Mouse (Mus musculus) ovary, adult 18-20 months (tissue): ENCODE measurements around the gene Poc1a.
A peak's percentile ranks its signal among the peaks of the same experiment; 100 is the strongest.

Source experiments
- DNase-seq: peaks from one replicate; pipeline ENCODE4 v3.0.0; 2022; ENCODE audit warnings: low spot score, mixed read lengths

Poc1a gene

DNA sequence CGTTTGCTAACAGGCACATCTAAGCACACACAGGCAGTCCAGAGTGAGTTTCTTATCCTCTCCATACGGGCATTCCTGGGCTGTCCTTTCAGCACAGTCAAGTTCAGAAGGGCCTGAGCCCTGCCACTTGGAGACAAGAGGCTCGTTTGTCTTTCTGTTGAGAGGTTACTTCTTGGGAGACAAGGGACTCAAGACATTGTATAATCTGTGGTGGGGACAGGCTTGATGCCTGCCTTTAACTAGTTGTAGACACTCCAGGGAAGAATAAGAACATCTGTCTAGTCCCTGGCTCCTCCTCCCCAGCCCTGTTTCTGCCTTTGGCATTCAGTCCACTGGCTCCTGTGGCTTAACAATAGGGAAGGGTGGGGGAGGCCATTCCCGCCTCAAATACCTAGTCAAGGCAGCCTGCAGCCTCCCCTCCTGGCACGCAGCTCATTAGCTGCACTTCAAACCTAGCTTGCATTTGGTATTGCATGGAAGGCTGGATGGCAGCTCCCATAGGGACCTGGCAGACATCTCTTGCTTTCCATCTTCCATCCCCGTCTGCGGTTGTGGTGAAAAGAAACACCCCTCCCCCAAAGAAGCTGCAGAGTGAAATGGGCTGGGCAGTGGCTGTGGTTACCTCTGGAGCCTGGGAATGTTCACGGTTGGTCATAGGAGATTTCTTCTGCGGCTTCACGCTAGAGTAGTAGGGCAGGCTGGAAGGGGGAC is 57.8 kb downstream of the Poc1a start:
- no peak for DNase-seq

- DNase-seq: no peak
Measured at GRCm38 (mm10) chr9:106339173-106339558, 58.3 kb downstream of the Poc1a start.

DNA sequence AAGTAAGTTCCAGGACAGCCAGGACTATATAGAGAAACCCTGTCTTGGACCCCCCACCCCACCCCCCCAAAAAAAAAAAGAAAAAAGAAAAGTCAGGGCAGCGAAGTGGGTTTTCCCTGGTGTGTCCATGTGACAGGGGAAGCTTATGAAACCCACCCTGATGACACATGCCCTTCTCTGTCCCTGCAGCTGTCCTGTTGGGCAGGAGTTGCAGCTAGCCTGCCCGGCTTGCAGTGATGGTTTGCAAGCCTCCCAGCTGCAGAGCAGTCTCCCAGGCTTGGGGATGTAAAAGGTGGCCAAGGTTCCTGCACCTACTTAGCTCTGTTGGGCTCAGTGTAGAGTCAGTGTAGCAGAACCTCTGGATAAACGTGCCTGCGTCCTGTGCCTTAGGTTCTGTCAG is 58.9 kb downstream of the Poc1a start:
- DNase-seq: no peak

DNA sequence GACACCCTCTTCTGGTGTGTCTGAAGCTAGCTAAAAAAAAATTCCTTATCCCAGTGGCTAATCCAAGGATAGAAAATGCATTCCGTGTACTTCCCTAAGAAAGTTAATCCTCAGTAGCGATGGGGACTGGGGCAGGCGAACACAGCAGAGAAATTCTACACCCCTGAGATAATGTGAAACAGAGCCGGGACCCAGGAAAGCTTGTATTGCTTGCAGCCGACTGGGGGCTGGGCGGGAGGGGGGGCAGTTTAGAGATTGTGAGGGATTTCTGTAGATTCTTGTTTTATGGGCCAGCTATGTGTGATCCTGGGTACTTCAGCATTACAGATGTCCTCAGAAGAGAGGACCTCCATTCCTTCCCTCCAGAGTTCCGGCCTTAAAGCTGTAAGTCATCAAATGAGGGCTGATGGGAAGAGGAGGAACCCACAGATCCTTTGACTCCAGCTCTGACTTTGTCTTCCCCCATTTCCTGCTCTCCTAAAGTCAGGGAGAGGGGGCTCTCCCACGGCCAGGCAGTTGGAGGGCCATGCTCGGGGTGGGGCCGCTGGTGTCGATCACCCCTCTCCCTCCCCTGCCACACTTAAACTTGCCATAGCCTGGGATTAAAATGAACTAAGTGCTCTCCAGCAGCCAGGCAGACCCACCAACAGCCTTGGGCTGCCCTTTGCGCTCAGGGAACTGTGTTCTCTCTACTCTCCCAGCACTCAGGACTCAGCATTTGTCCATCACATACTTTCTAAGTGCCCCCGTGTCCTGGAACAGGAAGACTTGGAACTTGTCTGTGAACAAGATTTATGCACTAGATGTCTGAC is 59.8 kb downstream of the Poc1a start:
- no peak for DNase-seq

- DNase-seq: no peak
Measured at GRCm38 (mm10) chr9:106341313-106341686, 60.4 kb downstream of the Poc1a start.

GRCm38 (mm10) chr9:106342573-106342972 is 61.7 kb downstream of the Poc1a start:
- DNase-seq: no peak

- peak; percentile 38 for DNase-seq
Measured at GRCm38 (mm10) chr9:106345167-106345566, 64.3 kb downstream of the Poc1a start.

DNA sequence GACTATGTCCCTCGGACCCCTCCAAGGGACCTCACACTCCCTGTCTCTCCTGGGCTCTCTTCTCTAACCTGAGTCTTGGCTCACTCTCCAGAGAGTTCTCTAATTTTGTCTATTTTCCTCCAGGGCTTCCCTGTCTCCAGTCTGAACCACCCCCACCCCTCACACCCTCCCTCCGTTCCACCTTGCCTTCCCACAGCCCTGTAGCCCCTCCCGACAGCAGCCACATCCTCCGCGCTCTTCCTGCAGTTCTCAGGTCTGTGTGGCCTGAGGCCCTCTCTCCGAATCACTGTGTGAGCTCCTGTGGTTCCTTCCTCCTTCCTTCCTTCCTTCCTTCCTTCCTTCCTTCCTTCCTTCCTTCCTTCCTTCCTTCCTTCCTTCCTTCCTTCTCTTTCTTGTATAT is 64.8 kb downstream of the Poc1a start:
- DNase-seq: no peak

DNA sequence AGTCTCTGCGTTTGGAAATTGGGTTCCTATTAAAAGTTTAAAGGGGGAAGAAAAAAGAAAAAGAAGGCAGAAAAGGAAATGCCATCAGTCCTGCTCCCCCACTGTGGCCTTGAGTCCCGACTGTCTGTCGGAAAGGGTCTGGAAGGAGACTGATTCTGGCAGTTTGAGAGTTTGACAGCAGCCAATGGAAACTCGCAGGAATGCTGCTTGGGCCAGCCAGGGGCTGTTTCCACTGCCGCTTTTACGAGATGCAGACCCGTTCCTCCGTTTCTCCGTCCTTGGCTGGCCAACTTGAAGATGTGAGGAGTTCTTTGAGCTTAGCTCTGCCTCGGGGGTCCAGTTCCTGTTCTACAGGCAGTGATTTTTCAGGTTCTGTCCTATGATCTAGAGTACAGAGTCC is 67.4 kb downstream of the Poc1a start:
- no peak for DNase-seq

DNA sequence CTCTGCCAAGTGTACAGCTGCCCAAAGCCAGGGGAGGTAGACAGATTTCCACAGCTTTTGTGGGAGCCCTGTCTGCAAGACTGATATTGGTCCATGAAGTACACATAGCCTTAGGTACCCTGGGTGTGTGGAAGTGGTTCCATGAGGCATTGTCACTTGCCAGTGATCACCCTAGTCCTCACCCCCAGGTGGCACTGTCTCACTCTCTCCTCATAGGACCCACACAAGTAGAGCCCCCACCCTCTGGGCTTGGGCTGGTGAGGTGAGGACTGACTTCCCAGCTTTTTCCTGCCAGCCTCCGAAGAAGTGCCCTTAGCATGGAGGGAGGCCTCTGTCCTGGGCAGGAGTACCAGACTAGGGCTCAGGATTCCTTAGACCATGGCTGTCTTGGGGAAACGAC is 68.2 kb downstream of the Poc1a start:
- no peak for DNase-seq

GRCm38 (mm10) chr9:106351178-106351577 is 70.3 kb downstream of the Poc1a start:
- DNase-seq: no peak

- DNase-seq: no peak
Measured at GRCm38 (mm10) chr9:106353779-106354178, 72.9 kb downstream of the Poc1a start.

DNA sequence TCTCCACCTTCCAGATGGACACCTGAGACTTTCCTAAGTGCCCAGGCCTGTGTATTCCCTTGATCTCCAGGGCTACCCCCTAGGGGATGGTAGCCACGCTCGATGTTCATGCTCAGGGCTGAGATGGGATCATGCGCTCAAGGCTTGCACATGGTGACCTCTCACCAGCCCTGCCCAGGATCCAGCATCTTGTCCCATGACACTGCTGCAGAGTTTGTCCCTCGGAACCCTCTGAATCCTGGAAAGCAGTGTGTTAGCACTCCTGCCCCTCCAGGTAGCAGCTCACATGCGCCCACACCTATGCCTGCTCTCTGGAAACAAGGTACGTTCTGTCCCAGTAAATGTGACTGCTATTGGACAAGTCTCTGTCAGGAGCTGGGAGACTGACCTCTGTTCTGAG is 73.9 kb downstream of the Poc1a start:
- no peak for DNase-seq

- no peak for DNase-seq
Measured at GRCm38 (mm10) chr9:106355217-106355974, 74.5 kb downstream of the Poc1a start.

GRCm38 (mm10) chr9:106355975-106356286 is 75.1 kb downstream of the Poc1a start:
- no peak for DNase-seq

DNA sequence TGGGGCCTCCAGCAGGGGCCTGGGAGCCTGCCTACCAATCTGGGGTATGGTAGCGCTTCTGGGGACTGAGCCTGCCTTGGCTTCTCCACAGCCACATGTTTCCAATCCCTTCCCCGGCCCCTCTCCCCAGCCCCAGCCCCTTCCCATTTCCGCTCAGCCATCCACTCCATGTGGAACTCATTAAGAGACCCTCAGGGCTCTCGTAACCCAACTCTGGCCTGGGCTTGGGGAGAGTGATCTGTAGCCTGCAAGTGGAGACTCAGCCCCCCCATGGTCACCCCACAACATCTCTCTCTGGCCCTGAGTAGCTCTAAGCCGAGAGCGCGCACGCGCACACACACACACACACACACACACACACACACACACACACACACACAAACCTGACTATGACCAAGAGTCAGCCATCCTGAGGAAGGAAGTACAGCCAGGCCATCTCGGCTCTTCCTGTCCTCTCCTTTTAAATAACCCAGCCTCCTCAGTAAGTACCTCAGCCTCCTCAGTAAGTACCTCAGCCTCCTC is 75.5 kb downstream of the Poc1a start:
- DNase-seq: no peak

DNA sequence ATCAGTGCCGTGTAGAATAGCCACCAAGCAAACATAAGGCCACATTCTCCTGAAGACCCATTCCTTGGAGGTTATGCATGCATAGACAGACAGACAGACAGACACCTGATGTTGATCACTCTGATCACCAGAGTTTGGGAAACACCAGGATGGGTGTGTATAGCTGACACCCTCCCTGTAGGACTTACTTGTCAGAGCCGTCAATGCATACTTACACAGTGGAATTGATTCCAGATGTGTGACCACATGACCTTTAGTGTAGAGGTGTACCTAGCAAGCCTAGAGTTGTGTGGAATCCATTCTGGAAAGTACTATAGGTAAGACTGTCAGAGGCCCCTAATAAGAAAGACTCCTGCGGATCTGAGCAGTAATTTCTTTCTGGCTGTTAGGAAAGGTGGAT is 76.3 kb downstream of the Poc1a start:
- no peak for DNase-seq

DNA sequence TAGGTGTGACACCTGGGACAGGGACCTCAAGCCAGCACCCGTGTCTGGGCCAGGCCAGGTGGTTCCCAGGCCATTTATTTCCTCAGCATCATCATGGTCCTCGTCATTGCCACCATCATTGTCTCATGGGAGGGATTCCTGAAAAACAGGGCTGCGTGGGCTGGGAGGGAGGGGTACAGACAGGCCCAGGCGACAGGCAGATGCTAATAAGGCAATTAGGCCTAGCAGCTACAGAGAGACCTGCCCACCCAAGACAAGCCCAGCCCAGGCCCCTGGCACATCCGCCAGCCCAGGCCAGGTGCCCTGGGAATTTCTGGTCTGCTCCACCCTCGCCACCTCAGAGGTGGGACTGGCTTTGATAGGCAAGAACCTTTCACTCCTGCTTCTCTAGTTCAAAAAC is 78.4 kb downstream of the Poc1a start:
- DNase-seq: no peak

- DNase-seq: no peak
Measured at GRCm38 (mm10) chr9:106361140-106361539, 80.3 kb downstream of the Poc1a start.

GRCm38 (mm10) chr9:106365333-106365732 is 84.5 kb downstream of the Poc1a start:
- no peak for DNase-seq

- DNase-seq: no peak
Measured at GRCm38 (mm10) chr9:106366188-106366587, 85.3 kb downstream of the Poc1a start.

- no peak for DNase-seq
Measured at GRCm38 (mm10) chr9:106367001-106367400, 86.1 kb downstream of the Poc1a start.

- DNase-seq: peak; percentile 98
Measured at GRCm38 (mm10) chr9:106367592-106368111, 86.8 kb downstream of the Poc1a start.
